Mouse (Mus musculus) myocyte (in vitro differentiated cells): Measurements from ENCODE around the gene Enpp1. TPM values are rescaled to one million over a fixed set of nuclear protein-coding genes. Genes with fewer than 3 reads are reported as not detected.

Experiments used
- H3K27me3 ChIP-seq: one replicate; pipeline ENCODE4 v1.6.1; 2011; ENCODE audit not compliant: control insufficient read depth, insufficient read depth, insufficient read length
- H3K36me3 ChIP-seq: one replicate; pipeline ENCODE4 v1.6.1; 2011; ENCODE audit not compliant: control insufficient read depth, insufficient read depth
- H3K4me2 ChIP-seq: one replicate; pipeline ENCODE4 v1.6.1; 2011; ENCODE audit warnings: low read depth, control low read depth
- H3K4me3 ChIP-seq: one replicate; pipeline ENCODE4 v1.5.1; 2011; ENCODE audit warnings: mild to moderate bottlenecking, control low read depth, moderate library complexity
- H3K79me2 ChIP-seq: one replicate; pipeline ENCODE4 v1.6.1; 2011; ENCODE audit not compliant: control insufficient read depth, insufficient read depth
- H3ac ChIP-seq: one replicate; pipeline ENCODE4 v1.6.1; 2011; ENCODE audit not compliant: control insufficient read depth, insufficient read length
- CEBPB ChIP-seq: IDR thresholded peaks from 2 replicates; pipeline ENCODE4 v1.6.1; 2011; ENCODE audit warnings: mild to moderate bottlenecking, moderate library complexity; ENCODE audit not compliant: poor library complexity, insufficient read depth, severe bottlenecking
- E2F4 ChIP-seq: IDR thresholded peaks from one replicate; pipeline ENCODE4 v1.6.1; 2011; ENCODE audit warnings: mild to moderate bottlenecking, control low read depth, moderate library complexity; ENCODE audit not compliant: insufficient read depth
- MAX ChIP-seq: IDR thresholded peaks from one replicate; pipeline ENCODE4 v1.6.1; 2011; ENCODE audit warnings: low read depth, mild to moderate bottlenecking, control low read depth
- MYOD1 ChIP-seq, 3 experiments: IDR thresholded peaks; one replicate each; pipeline ENCODE4 v1.6.1; 2011; ENCODE audit warnings: control low read depth in 2 of 3, low read depth in 2 of 3, mild to moderate bottlenecking in 2 of 3, moderate library complexity in 1 of 3; ENCODE audit not compliant: insufficient read length in 2 of 3, control insufficient read depth in 1 of 3
- MYOG ChIP-seq, 3 experiments: IDR thresholded peaks; one replicate each; pipeline ENCODE4 v1.6.1; 2011; ENCODE audit warnings: control low read depth in 2 of 3, low read depth in 2 of 3, mild to moderate bottlenecking in 2 of 3; ENCODE audit not compliant: insufficient read length in 2 of 3, control insufficient read depth in 1 of 3, insufficient read depth in 1 of 3
- POLR2A ChIP-seq: IDR thresholded peaks from one replicate; pipeline ENCODE4 v1.6.1; 2011; ENCODE audit warnings: low read depth, mild to moderate bottlenecking, control low read depth, moderate library complexity; ENCODE audit not compliant: insufficient read length
- POLR2AphosphoS2 ChIP-seq: IDR thresholded peaks from one replicate; pipeline ENCODE4 v1.6.1; 2011; ENCODE audit warnings: low read depth, control low read depth; ENCODE audit not compliant: insufficient read length
- REST ChIP-seq: IDR thresholded peaks from one replicate; pipeline ENCODE4 v1.6.1; 2011; ENCODE audit warnings: mild to moderate bottlenecking, control low read depth, moderate library complexity; ENCODE audit not compliant: insufficient read depth, insufficient read length
- SRF ChIP-seq: IDR thresholded peaks from one replicate; pipeline ENCODE4 v1.6.1; 2011; ENCODE audit warnings: low read depth; ENCODE audit not compliant: control insufficient read depth, insufficient read length
- TCF12 ChIP-seq: IDR thresholded peaks from one replicate; pipeline ENCODE4 v1.6.1; 2011; ENCODE audit warnings: mild to moderate bottlenecking, control low read depth; ENCODE audit not compliant: poor library complexity, insufficient read depth, severe bottlenecking
- TCF3 ChIP-seq: IDR thresholded peaks from one replicate; pipeline ENCODE4 v1.6.1; 2011; ENCODE audit warnings: low read depth, control low read depth; ENCODE audit not compliant: insufficient read length
- USF1 ChIP-seq: IDR thresholded peaks from one replicate; pipeline ENCODE4 v1.6.1; 2011; ENCODE audit warnings: low read depth, mild to moderate bottlenecking, control low read depth, moderate library complexity
- polyA plus RNA-seq: library from polyadenylated mRNA; unstranded; fragments of >200 nt; fragmentation: generic; extraction: Trizol; gene quantifications from one replicate; pipeline ENCODE4 v1.2.1, GENCODE M21; 2012; ENCODE audit warnings: missing spikeins

The Enpp1 gene
- polyA plus RNA-seq, result 2.6 TPM

- H3K27me3 ChIP-seq, result no peaks in the 10 kb centered on the region
- no peaks in the 10 kb centered on the region for H3K79me2 ChIP-seq
- TF ChIP-seq MYOG (IDR thresholded peaks at IDR 0.05; ENCODE audit: control insufficient read depth in 1 of 3, insufficient read depth in 1 of 3, insufficient read length in 2 of 3, low read depth in 2 of 3), result no peak
- TF ChIP-seq POLR2A, result peak; percentile 92
- TF ChIP-seq POLR2AphosphoS2, result peak; percentile 82
- TF ChIP-seq TCF12, result no peak
- no peaks in the 10 kb centered on the region for H3K36me3 ChIP-seq
- peak within 1 kb of the TSS; percentile 79 for H3K4me2 ChIP-seq
- peak within 1 kb of the TSS; percentile 19 for H3ac ChIP-seq
- peak within 1 kb of the TSS; percentile 31 for H3K4me3 ChIP-seq
Observed at GRCm38 (mm10) chr10:24711480-24712366, at the start of gene Enpp1. Gene Enpp1, minus strand, starts transcription at chr10:24712159.

- H3K27me3 ChIP-seq, result no peaks in the 10 kb centered on the region
- H3K4me3 ChIP-seq, result no peak overlapping the region
- no peaks in the 10 kb centered on the region for H3K79me2 ChIP-seq
- H3ac ChIP-seq, result no peak overlapping the region
- TF ChIP-seq TCF12, result no peak
- peak in 1 of 3 experiments; percentile 15 for TF ChIP-seq MYOD1 (IDR thresholded peaks at IDR 0.05; ENCODE audit: control insufficient read depth in 1 of 3, insufficient read length in 2 of 3, low read depth in 2 of 3)
- no peak for TF ChIP-seq USF1
- peak overlapping the region; percentile 7 for H3K4me2 ChIP-seq
- no peaks in the 10 kb centered on the region for H3K36me3 ChIP-seq
Observed at GRCm38 (mm10) chr10:24758326-24758915, 46.5 kb upstream of the Enpp1 start.

- Histone ChIP-seq H3K27me3 (no peaks in the 10 kb centered on the region), H3K4me2 (no peak overlapping the region), H3K79me2 (no peaks in the 10 kb centered on the region), H3K36me3 (no peaks in the 10 kb centered on the region), H3ac (no peak overlapping the region), H3K4me3 (no peak overlapping the region)
- TF ChIP-seq SRF (no peak), POLR2AphosphoS2 (no peak), POLR2A (no peak), TCF12 (no peak), REST (no peak), MYOG (IDR thresholded peaks at IDR 0.05; ENCODE audit: control insufficient read depth in 1 of 3, insufficient read depth in 1 of 3, insufficient read length in 2 of 3, low read depth in 2 of 3) (no peak), MYOD1 (IDR thresholded peaks at IDR 0.05; ENCODE audit: control insufficient read depth in 1 of 3, insufficient read length in 2 of 3, low read depth in 2 of 3) (no peak), USF1 (no peak), TCF3 (no peak), E2F4 (no peak), CEBPB (no peak), MAX (no peak)
Observed at GRCm38 (mm10) chr10:24754874-24755540, 43.0 kb upstream of the Enpp1 start.

- Histone ChIP-seq H3K36me3 (no peaks in the 10 kb centered on the region), H3K4me3 (no peak overlapping the region), H3K4me2 (no peak overlapping the region), H3ac (no peak overlapping the region), H3K79me2 (no peaks in the 10 kb centered on the region), H3K27me3 (no peaks in the 10 kb centered on the region)
- TF ChIP-seq CEBPB (no peak), POLR2AphosphoS2 (no peak), TCF3 (no peak), REST (no peak), USF1 (no peak), MYOG (IDR thresholded peaks at IDR 0.05; ENCODE audit: control insufficient read depth in 1 of 3, insufficient read depth in 1 of 3, insufficient read length in 2 of 3, low read depth in 2 of 3) (no peak), POLR2A (no peak), TCF12 (no peak), E2F4 (no peak), MYOD1 (IDR thresholded peaks at IDR 0.05; ENCODE audit: control insufficient read depth in 1 of 3, insufficient read length in 2 of 3, low read depth in 2 of 3) (no peak), SRF (no peak), MAX (no peak)
Observed at GRCm38 (mm10) chr10:24754251-24754835, 42.4 kb upstream of the Enpp1 start.
